ENCODE assay signal across 8 mouse cellular contexts in the genomic region with DNA sequence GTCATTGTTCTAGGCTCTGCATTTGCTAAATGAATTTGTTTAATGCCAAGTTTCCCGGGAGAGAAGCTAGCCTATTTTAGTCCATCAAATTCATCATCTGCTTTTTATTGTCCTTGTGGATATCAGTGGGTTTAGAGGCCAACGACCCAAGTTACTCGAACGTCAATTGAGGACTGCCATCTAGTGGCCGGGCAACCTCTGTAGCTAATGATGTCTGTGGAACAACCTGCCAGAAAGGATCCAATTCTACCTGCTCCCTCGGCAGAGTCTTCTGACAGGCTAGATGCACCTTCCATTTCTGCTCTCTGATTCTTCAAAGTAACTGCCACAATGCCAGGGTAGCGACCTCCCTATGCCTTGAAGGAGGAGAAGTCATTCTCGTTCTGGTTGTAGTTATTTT.
DNase-seq lines count a peak whose midpoint lies in the region; ATAC-seq lines count a peak whose summit lies in the region.

No protein-coding gene starts in this region.

- no peak overlapping the region for H3K9ac ChIP-seq in heart, embryonic 11.5 days (ENCODE audit: low read depth, low read length)
- no peak overlapping the region for H3K9ac ChIP-seq in kidney, embryonic 16.5 days (replicated peaks; ENCODE audit: low read length)
- H3K9ac ChIP-seq in liver, embryonic 11.5 days (ENCODE audit: low read depth, low read length), result no peak overlapping the region
- no peak overlapping the region for H3K9ac ChIP-seq in stomach, embryonic 16.5 days (ENCODE audit: low read length)

- no peaks in the 10 kb centered on the region for H3K9me3 ChIP-seq in heart, embryonic 11.5 days (replicated peaks; ENCODE audit: control insufficient read depth, low read length)
- H3K9me3 ChIP-seq in kidney, embryonic 16.5 days (ENCODE audit: low read length), result no peaks in the 10 kb centered on the region
- H3K9me3 ChIP-seq in liver, embryonic 11.5 days (ENCODE audit: control insufficient read depth, low read length), result no peaks in the 10 kb centered on the region
- no peaks in the 10 kb centered on the region for H3K9me3 ChIP-seq in stomach, embryonic 16.5 days (replicated peaks; ENCODE audit: control insufficient read depth, low read length)

- ATAC-seq in heart, embryonic 11.5 days (replicated peaks; ENCODE audit: insufficient number of reproducible peaks, low FRiP score, low TSS enrichment), result no peak
- ATAC-seq in kidney, embryonic 16.5 days (ENCODE audit: low FRiP score, low TSS enrichment), result peak; percentile 53; the same call in 1 of the 2 replicates
- no peak for ATAC-seq in liver, embryonic 11.5 days (replicated peaks; ENCODE audit: low FRiP score)
- peak; percentile 64; the same call in 1 of the 2 replicates for ATAC-seq in stomach, embryonic 16.5 days (ENCODE audit: insufficient read depth, low FRiP score)

- DNase-seq in heart, adult 18-20 months, result peak; percentile 72 to 90
- peak; percentile 57 to 68 for DNase-seq in cerebellum, postnatal 36 days
- peak; percentile 44 for DNase-seq in gastrocnemius, postnatal 25 days
- peak; percentile 52 for DNase-seq in liver, embryonic 11.5 days (ENCODE audit: low spot score)
- DNase-seq in natural killer cell, adult 2 months (ENCODE audit: low spot score in 2 of 2), result peak; percentile 66 to 83

- no peak overlapping the region for H3K4me2 ChIP-seq in heart, embryonic 11.5 days
- H3K4me2 ChIP-seq in kidney, embryonic 16.5 days (replicated peaks; ENCODE audit: low read depth, low read length), result no peak overlapping the region
- H3K4me2 ChIP-seq in liver, embryonic 11.5 days, result no peak overlapping the region
- H3K4me2 ChIP-seq in stomach, embryonic 16.5 days (ENCODE audit: low read depth, low read length), result no peak overlapping the region

- no peaks in the 10 kb centered on the region for H3K27me3 ChIP-seq in heart, embryonic 11.5 days (ENCODE audit: control insufficient read depth, insufficient read depth, low read length)
- H3K27me3 ChIP-seq in kidney, embryonic 16.5 days (ENCODE audit: insufficient read depth, low read length), result no peaks in the 10 kb centered on the region
- no peaks in the 10 kb centered on the region for H3K27me3 ChIP-seq in liver, embryonic 11.5 days (replicated peaks; ENCODE audit: control insufficient read depth, insufficient read depth, low read length)
- no peaks in the 10 kb centered on the region for H3K27me3 ChIP-seq in stomach, embryonic 16.5 days (ENCODE audit: control insufficient read depth, insufficient read depth, low read length)

- H3K4me3 ChIP-seq in heart, embryonic 11.5 days (ENCODE audit: low read depth, low read length), result no peak overlapping the region
- no peak overlapping the region for H3K4me3 ChIP-seq in kidney, embryonic 16.5 days (ENCODE audit: low read length)
- H3K4me3 ChIP-seq in liver, embryonic 11.5 days (ENCODE audit: low read depth, low read length), result no peak overlapping the region
- no peak overlapping the region for H3K4me3 ChIP-seq in stomach, embryonic 16.5 days (replicated peaks; ENCODE audit: low read length)

- H3K27ac ChIP-seq in heart, embryonic 11.5 days (ENCODE audit: low read depth, low read length), result no peak overlapping the region
- no peak overlapping the region for H3K27ac ChIP-seq in kidney, embryonic 16.5 days (ENCODE audit: low read length)
- H3K27ac ChIP-seq in liver, embryonic 11.5 days (ENCODE audit: low read depth, low read length), result no peak overlapping the region
- H3K27ac ChIP-seq in stomach, embryonic 16.5 days (ENCODE audit: low read length), result no peak overlapping the region

- WGBS in heart, embryonic 11.5 days (ENCODE audit: insufficient replicate concordance), result 9% methylated on average over 8 of the region's 8 CpGs
- 7% methylated on average over 8 of the region's 8 CpGs for WGBS in kidney, embryonic 16.5 days
- WGBS in liver, embryonic 11.5 days, result 13% methylated on average over 8 of the region's 8 CpGs
- WGBS in stomach, embryonic 16.5 days, result 7% methylated on average over 8 of the region's 8 CpGs

- no peaks in the 10 kb centered on the region for H3K36me3 ChIP-seq in heart, embryonic 11.5 days (ENCODE audit: control insufficient read depth, insufficient read depth, low read length)
- no peaks in the 10 kb centered on the region for H3K36me3 ChIP-seq in kidney, embryonic 16.5 days (ENCODE audit: insufficient read depth, low read length)
- no peaks in the 10 kb centered on the region for H3K36me3 ChIP-seq in liver, embryonic 11.5 days (ENCODE audit: control insufficient read depth, insufficient read depth, low read length)
- H3K36me3 ChIP-seq in stomach, embryonic 16.5 days (ENCODE audit: control insufficient read depth, insufficient read depth, low read length), result no peaks in the 10 kb centered on the region

- no peaks in the 10 kb centered on the region for H3K4me1 ChIP-seq in heart, embryonic 11.5 days (ENCODE audit: control insufficient read depth, insufficient read depth, low read length)
- peaks cover 12% of the 10 kb centered on the region for H3K4me1 ChIP-seq in kidney, embryonic 16.5 days (ENCODE audit: insufficient read depth, low read length)
- H3K4me1 ChIP-seq in liver, embryonic 11.5 days (replicated peaks; ENCODE audit: control insufficient read depth, insufficient read depth, low read length), result no peaks in the 10 kb centered on the region
- no peaks in the 10 kb centered on the region for H3K4me1 ChIP-seq in stomach, embryonic 16.5 days (ENCODE audit: control insufficient read depth, insufficient read depth, low read length)

Comparison
In these comparisons a context has a peak if more than half of its experiments do, and no peak if none do; other contexts are left out.
1. ATAC-seq: peak in kidney, embryonic 16.5 days (single experiment) and stomach, embryonic 16.5 days (single experiment); none in heart, embryonic 11.5 days (single experiment) and liver, embryonic 11.5 days (single experiment).
2. Peak in every context shown above with its lines, with median percentiles within 50 percentile points of each other: DNase-seq.